Mouse (Mus musculus): ENCODE results near the gene Cst8. TPM values are rescaled to one million over a fixed set of nuclear protein-coding genes. Genes with fewer than 3 reads are reported as not detected.

Cst8 gene
- polyA plus RNA-seq, 1 experiment, result not detected

GRCm38 (mm10) chr2:148838075-148838777, 39.6 kb downstream of the Cst8 start:
- Histone ChIP-seq H3K4me3 (no peak overlapping the region), H3K79me2 (ENCODE audit: control insufficient read depth, insufficient read depth) (no peaks in the 10 kb centered on the region), H3K27me3 (ENCODE audit: control insufficient read depth, insufficient read depth, insufficient read length) (no peaks in the 10 kb centered on the region), H3K36me3 (ENCODE audit: control insufficient read depth, insufficient read depth) (no peaks in the 10 kb centered on the region), H3K4me2 (ENCODE audit: low read depth) (no peak overlapping the region), H3ac (ENCODE audit: control insufficient read depth, insufficient read length) (no peak overlapping the region)
- TF ChIP-seq REST (IDR thresholded peaks at IDR 0.05; ENCODE audit: insufficient read depth, insufficient read length), result no peak
- no peak for TF ChIP-seq SRF (IDR thresholded peaks at IDR 0.05; ENCODE audit: control insufficient read depth, insufficient read length, low read depth)
- no peak for TF ChIP-seq MYOG (IDR thresholded peaks at IDR 0.05; ENCODE audit: control insufficient read depth in 1 of 3, insufficient read depth in 1 of 3, insufficient read length in 2 of 3, low read depth in 2 of 3)
- no peak for TF ChIP-seq TCF12 (IDR thresholded peaks at IDR 0.05; ENCODE audit: insufficient read depth, poor library complexity, severe bottlenecking)
- TF ChIP-seq MAX (IDR thresholded peaks at IDR 0.05; ENCODE audit: low read depth), result no peak
- no peak for TF ChIP-seq POLR2A (IDR thresholded peaks at IDR 0.05; ENCODE audit: insufficient read length, low read depth)
- no peak for TF ChIP-seq USF1 (IDR thresholded peaks at IDR 0.05; ENCODE audit: low read depth)
- TF ChIP-seq E2F4 (IDR thresholded peaks at IDR 0.05; ENCODE audit: insufficient read depth), result no peak
- no peak for TF ChIP-seq TCF3 (IDR thresholded peaks at IDR 0.05; ENCODE audit: insufficient read length, low read depth)
- no peak for TF ChIP-seq CEBPB (IDR thresholded peaks at IDR 0.05; ENCODE audit: insufficient read depth, poor library complexity, severe bottlenecking)
- no peak for TF ChIP-seq MYOD1 (IDR thresholded peaks at IDR 0.05; ENCODE audit: control insufficient read depth in 1 of 3, insufficient read length in 2 of 3, low read depth in 2 of 3)
- TF ChIP-seq POLR2AphosphoS2 (IDR thresholded peaks at IDR 0.05; ENCODE audit: insufficient read length, low read depth), result no peak

- no peak overlapping the region for H3K4me3 ChIP-seq
- no peak overlapping the region for H3ac ChIP-seq (ENCODE audit: control insufficient read depth, insufficient read length)
- no peak overlapping the region for H3K4me2 ChIP-seq (ENCODE audit: low read depth)
- TF ChIP-seq TCF12 (IDR thresholded peaks at IDR 0.05; ENCODE audit: insufficient read depth, poor library complexity, severe bottlenecking), result no peak
- TF ChIP-seq TCF3 (IDR thresholded peaks at IDR 0.05; ENCODE audit: insufficient read length, low read depth), result no peak
- no peak for TF ChIP-seq REST (IDR thresholded peaks at IDR 0.05; ENCODE audit: insufficient read depth, insufficient read length)
- no peak for TF ChIP-seq MYOG (IDR thresholded peaks at IDR 0.05; ENCODE audit: control insufficient read depth in 1 of 3, insufficient read depth in 1 of 3, insufficient read length in 2 of 3, low read depth in 2 of 3)
- no peak for TF ChIP-seq MYOD1 (IDR thresholded peaks at IDR 0.05; ENCODE audit: control insufficient read depth in 1 of 3, insufficient read length in 2 of 3, low read depth in 2 of 3)
- TF ChIP-seq USF1 (IDR thresholded peaks at IDR 0.05; ENCODE audit: low read depth), result no peak
- no peak for TF ChIP-seq MAX (IDR thresholded peaks at IDR 0.05; ENCODE audit: low read depth)
- TF ChIP-seq POLR2AphosphoS2 (IDR thresholded peaks at IDR 0.05; ENCODE audit: insufficient read length, low read depth), result no peak
- TF ChIP-seq POLR2A (IDR thresholded peaks at IDR 0.05; ENCODE audit: insufficient read length, low read depth), result no peak
- no peaks in the 10 kb centered on the region for H3K36me3 ChIP-seq (ENCODE audit: control insufficient read depth, insufficient read depth)
- H3K79me2 ChIP-seq (ENCODE audit: control insufficient read depth, insufficient read depth), result no peaks in the 10 kb centered on the region
- H3K27me3 ChIP-seq (ENCODE audit: control insufficient read depth, insufficient read depth, insufficient read length), result no peaks in the 10 kb centered on the region
Observed at GRCm38 (mm10) chr2:148839224-148839623, 40.6 kb downstream of the Cst8 start.

GRCm38 (mm10) chr2:148851116-148851906, 52.7 kb downstream of the Cst8 start:
- H3K27me3 ChIP-seq (ENCODE audit: control insufficient read depth, insufficient read depth, insufficient read length), result no peaks in the 10 kb centered on the region
- H3K79me2 ChIP-seq (ENCODE audit: control insufficient read depth, insufficient read depth), result no peaks in the 10 kb centered on the region
- no peak overlapping the region for H3K4me3 ChIP-seq
- peak overlapping the region; percentile 60 for H3K4me2 ChIP-seq (ENCODE audit: low read depth)
- TF ChIP-seq MYOG (IDR thresholded peaks at IDR 0.05; ENCODE audit: control insufficient read depth in 1 of 3, insufficient read depth in 1 of 3, insufficient read length in 2 of 3, low read depth in 2 of 3) (no peak), E2F4 (IDR thresholded peaks at IDR 0.05; ENCODE audit: insufficient read depth) (no peak), TCF3 (IDR thresholded peaks at IDR 0.05; ENCODE audit: insufficient read length, low read depth) (no peak), POLR2A (IDR thresholded peaks at IDR 0.05; ENCODE audit: insufficient read length, low read depth) (no peak), SRF (IDR thresholded peaks at IDR 0.05; ENCODE audit: control insufficient read depth, insufficient read length, low read depth) (no peak), REST (IDR thresholded peaks at IDR 0.05; ENCODE audit: insufficient read depth, insufficient read length) (no peak), USF1 (IDR thresholded peaks at IDR 0.05; ENCODE audit: low read depth) (no peak), CEBPB (IDR thresholded peaks at IDR 0.05; ENCODE audit: insufficient read depth, poor library complexity, severe bottlenecking) (no peak), POLR2AphosphoS2 (IDR thresholded peaks at IDR 0.05; ENCODE audit: insufficient read length, low read depth) (no peak), MYOD1 (IDR thresholded peaks at IDR 0.05; ENCODE audit: control insufficient read depth in 1 of 3, insufficient read length in 2 of 3, low read depth in 2 of 3) (no peak), MAX (IDR thresholded peaks at IDR 0.05; ENCODE audit: low read depth) (no peak), TCF12 (IDR thresholded peaks at IDR 0.05; ENCODE audit: insufficient read depth, poor library complexity, severe bottlenecking) (no peak)
- H3K36me3 ChIP-seq (ENCODE audit: control insufficient read depth, insufficient read depth), result no peaks in the 10 kb centered on the region
- H3ac ChIP-seq (ENCODE audit: control insufficient read depth, insufficient read length), result no peak overlapping the region

Other genes starting within 250 kb of the Cst8 start
- 36.8 TPM for gene Nxt1, start 126.2 kb upstream of the Cst8 start, polyA plus RNA-seq (2012; fragmentation: generic; extraction: Trizol)
- gene Gzf1, start 117.8 kb upstream of the Cst8 start, polyA plus RNA-seq (2012; fragmentation: generic; extraction: Trizol), result 12.7 TPM
- gene Napb, start 66.3 kb upstream of the Cst8 start, polyA plus RNA-seq (2012; fragmentation: generic; extraction: Trizol), result 2.3 TPM
- gene Cstl1, start 48.4 kb upstream of the Cst8 start, polyA plus RNA-seq (2012; fragmentation: generic; extraction: Trizol), result 0.07 TPM
- not detected for gene Cst11, start 27.3 kb upstream of the Cst8 start, polyA plus RNA-seq (2012; fragmentation: generic; extraction: Trizol)
- not detected for gene 8030411F24Rik, start 16.8 kb upstream of the Cst8 start, polyA plus RNA-seq (2012; fragmentation: generic; extraction: Trizol)
- gene Cst12, start 9.4 kb upstream of the Cst8 start, polyA plus RNA-seq (2012; fragmentation: generic; extraction: Trizol), result not detected
- not detected for gene Cst13, start 21.3 kb downstream of the Cst8 start, polyA plus RNA-seq (2012; fragmentation: generic; extraction: Trizol)
- gene Cst9, start 36.4 kb downstream of the Cst8 start, polyA plus RNA-seq (2012; fragmentation: generic; extraction: Trizol), result not detected
- not detected for gene 9230104L09Rik, start 66.3 kb downstream of the Cst8 start, polyA plus RNA-seq (2012; fragmentation: generic; extraction: Trizol)
- 646 TPM for gene Cst3, start 76.9 kb downstream of the Cst8 start, polyA plus RNA-seq (2012; fragmentation: generic; extraction: Trizol)
- gene Gm1330, start 204.5 kb downstream of the Cst8 start, polyA plus RNA-seq (2012; fragmentation: generic; extraction: Trizol), result not detected
- gene Gm10750, start 218.5 kb downstream of the Cst8 start, polyA plus RNA-seq (2012; fragmentation: generic; extraction: Trizol), result not detected